Mouse (Mus musculus): ENCODE measurements around the gene Plxnd1.

Plxnd1 gene

GRCm38 (mm10) chr6:115994877-115995520 is at the start of gene Plxnd1:
Gene Plxnd1 (minus strand): TSS chr6:115995005.
- peak; percentile 96 for DNase-seq (ENCODE audit: low spot score)

GRCm38 (mm10) chr6:116044039-116044438 is 49.2 kb upstream of the Plxnd1 start:
- no peak for DNase-seq (ENCODE audit: low spot score)

- DNase-seq (ENCODE audit: low spot score), result no peak
Measured at GRCm38 (mm10) chr6:116038222-116038621, 43.4 kb upstream of the Plxnd1 start.

GRCm38 (mm10) chr6:116037281-116037831 is 42.6 kb upstream of the Plxnd1 start:
- DNase-seq (ENCODE audit: low spot score), result no peak

GRCm38 (mm10) chr6:116036555-116036954 is 41.8 kb upstream of the Plxnd1 start:
- DNase-seq (ENCODE audit: low spot score), result no peak

GRCm38 (mm10) chr6:116031052-116031451 is 36.2 kb upstream of the Plxnd1 start:
- DNase-seq (ENCODE audit: low spot score), result no peak

GRCm38 (mm10) chr6:116024666-116025065 is 29.9 kb upstream of the Plxnd1 start:
- no peak for DNase-seq (ENCODE audit: low spot score)

GRCm38 (mm10) chr6:116021961-116022485 is 27.2 kb upstream of the Plxnd1 start:
- peak; percentile 6 for DNase-seq (ENCODE audit: low spot score)

GRCm38 (mm10) chr6:116015902-116016301 is 21.1 kb upstream of the Plxnd1 start:
- no peak for DNase-seq (ENCODE audit: low spot score)

GRCm38 (mm10) chr6:116014111-116014510 is 19.3 kb upstream of the Plxnd1 start:
- no peak for DNase-seq (ENCODE audit: low spot score)

- DNase-seq (ENCODE audit: low spot score), result no peak
Measured at GRCm38 (mm10) chr6:116013687-116014086, 18.9 kb upstream of the Plxnd1 start.

- DNase-seq (ENCODE audit: low spot score), result peak; percentile 81
Measured at GRCm38 (mm10) chr6:116010541-116010940, 15.7 kb upstream of the Plxnd1 start.

- DNase-seq (ENCODE audit: low spot score), result peak; percentile 12
Measured at GRCm38 (mm10) chr6:116009426-116009825, 14.6 kb upstream of the Plxnd1 start.

- DNase-seq (ENCODE audit: low spot score), result peak; percentile 73
Measured at GRCm38 (mm10) chr6:116007561-116008173, 12.9 kb upstream of the Plxnd1 start.

GRCm38 (mm10) chr6:116006731-116007130 is 11.9 kb upstream of the Plxnd1 start:
- DNase-seq (ENCODE audit: low spot score), result peak; percentile 40

GRCm38 (mm10) chr6:116005959-116006288 is 11.1 kb upstream of the Plxnd1 start:
- peak; percentile 4 for DNase-seq (ENCODE audit: low spot score)

GRCm38 (mm10) chr6:116005275-116005958 is 10.6 kb upstream of the Plxnd1 start:
- DNase-seq (ENCODE audit: low spot score), result peak; percentile 8

- DNase-seq (ENCODE audit: low spot score), result peak; percentile 5
Measured at GRCm38 (mm10) chr6:116004716-116005115, 9.9 kb upstream of the Plxnd1 start.

- no peak for DNase-seq (ENCODE audit: low spot score)
Measured at GRCm38 (mm10) chr6:116004069-116004468, 9.3 kb upstream of the Plxnd1 start.

- DNase-seq (ENCODE audit: low spot score), result no peak
Measured at GRCm38 (mm10) chr6:116003516-116003915, 8.7 kb upstream of the Plxnd1 start.

GRCm38 (mm10) chr6:116002311-116003104 is 7.7 kb upstream of the Plxnd1 start:
- DNase-seq (ENCODE audit: low spot score), result no peak

- DNase-seq (ENCODE audit: low spot score), result no peak
Measured at GRCm38 (mm10) chr6:116000851-116001250, 6.0 kb upstream of the Plxnd1 start.

All from ovary, postnatal 36 days (tissue).